Mouse (Mus musculus): ENCODE measurements around the gene Ros1. TPM values are rescaled to one million over a fixed set of nuclear protein-coding genes. Genes with fewer than 3 reads are reported as not detected.

Ros1 gene
- total RNA-seq, 2 experiments from 2014 or later, result not detected

DNA sequence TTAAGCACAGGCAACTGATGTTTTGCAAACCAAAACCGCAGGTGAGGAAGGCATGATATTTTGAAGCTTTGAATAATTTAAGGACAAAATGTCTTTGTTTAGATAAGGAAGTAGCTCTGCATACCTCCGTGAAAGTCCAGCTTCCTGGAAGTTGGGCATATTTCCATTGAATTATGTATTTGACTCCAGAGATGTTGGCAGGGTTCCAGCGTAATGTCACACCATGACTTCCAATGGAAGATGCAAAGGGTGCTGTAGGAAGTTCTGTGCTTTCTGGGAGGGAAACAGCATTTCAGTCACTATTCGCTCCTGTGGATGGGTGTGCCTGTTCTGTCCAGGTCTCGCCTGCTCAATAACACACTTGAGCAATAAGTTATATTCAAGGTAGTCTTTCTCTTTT, 25.2 kb downstream of the Ros1 start:
- intact Hi-C loops (cut with DNase I), result no loop called here

DNA sequence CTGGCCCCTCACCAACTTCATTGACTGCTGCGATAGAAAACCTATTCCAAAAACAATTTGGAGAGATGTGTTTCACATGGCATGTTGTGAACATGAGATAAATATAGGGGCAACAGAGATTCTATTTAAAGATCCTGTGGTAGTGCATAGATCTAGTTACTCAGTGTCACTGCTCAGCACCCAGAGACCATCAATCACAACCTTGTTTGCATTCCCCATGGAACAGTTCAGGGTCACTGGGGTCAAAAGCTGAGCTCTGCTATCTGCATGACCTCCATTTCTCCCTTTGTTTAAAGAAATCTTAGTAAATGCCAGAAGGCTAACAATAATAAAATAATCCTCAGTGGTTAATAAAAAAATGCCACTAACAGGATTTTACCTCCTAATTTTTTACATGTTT, 29.7 kb downstream of the Ros1 start:
- no peak for DNase-seq (ENCODE audit: low spot score in 2 of 2)
- intact Hi-C loops (cut with DNase I), result no loop called here

More for the DNA sequence above, 25.2 kb downstream of the Ros1 start:
- DNase-seq (ENCODE audit: low spot score in 2 of 2), result no peak

DNA sequence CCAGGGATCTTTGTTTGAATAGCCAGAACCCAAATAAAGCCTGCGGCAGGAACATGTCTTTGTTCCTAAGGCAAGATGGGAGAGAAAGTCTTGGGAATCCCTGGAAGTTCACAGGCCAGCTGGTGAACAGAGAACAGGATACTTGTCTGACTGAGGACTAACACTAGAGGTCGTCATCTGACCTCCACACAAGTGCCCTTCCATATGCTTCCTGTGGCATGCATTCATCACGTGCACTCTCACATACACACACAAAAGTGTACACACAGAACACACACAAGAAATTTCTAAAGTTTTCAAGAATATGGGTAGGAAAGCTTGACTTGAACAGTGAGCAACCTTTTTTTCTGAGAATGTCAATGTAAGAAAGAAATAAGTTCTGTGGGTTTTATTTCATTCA, 34.4 kb downstream of the Ros1 start:
- intact Hi-C loops (cut with DNase I), result no loop called here
- DNase-seq (ENCODE audit: low spot score in 2 of 2), result no peak

- no peak for DNase-seq (ENCODE audit: low spot score in 2 of 2)
- intact Hi-C loops (cut with DNase I), result no loop called here
Measured at GRCm38 (mm10) chr10:52159704-52160103, 35.3 kb downstream of the Ros1 start.

DNA sequence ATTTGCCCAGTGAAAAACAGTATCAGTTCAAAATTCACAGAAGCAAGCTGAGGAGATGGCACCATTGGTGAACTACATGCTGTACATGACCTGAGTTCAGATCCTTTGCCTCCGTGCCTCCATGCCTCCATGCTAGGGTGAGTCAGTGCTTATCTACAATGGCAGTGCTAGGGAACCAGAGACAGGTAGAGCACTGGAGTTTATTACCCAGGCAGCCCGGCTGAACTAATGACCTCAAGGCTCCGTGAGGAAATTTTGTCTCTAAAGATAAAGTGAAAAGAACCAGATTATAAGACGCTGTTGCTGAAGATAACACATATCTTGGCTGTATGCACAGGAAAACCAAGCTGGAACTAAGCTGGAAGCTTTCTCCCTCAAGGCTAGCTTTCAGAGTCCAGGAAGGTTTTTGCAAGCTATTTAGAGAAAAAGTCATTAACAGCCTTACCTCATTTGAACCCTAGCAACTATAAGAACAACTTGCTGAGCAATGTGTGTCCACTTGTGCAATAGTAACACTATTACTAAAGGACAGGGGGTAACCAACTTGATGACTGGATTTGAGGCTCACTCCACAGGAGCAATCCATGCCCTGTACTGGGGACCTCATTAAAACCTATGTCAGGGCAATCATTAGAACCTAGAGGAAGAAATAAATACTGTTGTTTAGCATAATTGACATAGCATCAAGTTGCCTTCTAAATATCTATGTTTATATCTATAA, 61.5 kb downstream of the Ros1 start:
- DNase-seq (ENCODE audit: low spot score in 2 of 2), result no peak
- intact Hi-C loops (cut with DNase I), result no loop called here

GRCm38 (mm10) chr10:52130762-52131161, 64.3 kb downstream of the Ros1 start:
- no peak for DNase-seq (ENCODE audit: low spot score in 2 of 2)
- intact Hi-C loops (cut with DNase I), result no loop called here

DNA sequence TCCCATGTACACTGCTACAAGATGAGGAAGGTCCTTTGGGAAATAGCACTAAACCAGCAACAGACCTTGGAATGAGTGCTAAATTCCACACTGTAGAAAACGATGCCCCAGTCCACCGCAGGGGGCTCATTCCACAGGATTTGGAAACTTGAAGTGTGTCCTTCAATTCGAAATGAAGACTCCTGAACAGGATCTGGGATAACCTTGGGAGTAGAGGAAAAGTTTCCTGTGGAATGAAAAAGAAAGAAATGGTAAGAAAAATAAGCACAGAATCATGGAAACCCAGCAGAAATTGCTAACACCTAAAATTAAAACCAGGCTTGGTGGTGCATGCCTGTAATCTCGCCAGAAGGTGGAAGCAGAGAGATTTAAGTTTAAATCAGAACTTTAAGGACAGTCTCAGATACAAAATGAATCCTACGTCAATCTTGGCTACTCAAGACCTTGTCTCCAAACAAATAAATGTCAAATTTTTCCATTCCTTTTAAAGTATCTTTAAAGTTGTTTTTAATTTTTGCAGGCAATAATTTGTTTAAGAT, 66.1 kb downstream of the Ros1 start:
- intact Hi-C loops (cut with DNase I), result no loop called here
- DNase-seq (ENCODE audit: low spot score in 2 of 2), result peak in 1 of 2 experiments; percentile 20

DNA sequence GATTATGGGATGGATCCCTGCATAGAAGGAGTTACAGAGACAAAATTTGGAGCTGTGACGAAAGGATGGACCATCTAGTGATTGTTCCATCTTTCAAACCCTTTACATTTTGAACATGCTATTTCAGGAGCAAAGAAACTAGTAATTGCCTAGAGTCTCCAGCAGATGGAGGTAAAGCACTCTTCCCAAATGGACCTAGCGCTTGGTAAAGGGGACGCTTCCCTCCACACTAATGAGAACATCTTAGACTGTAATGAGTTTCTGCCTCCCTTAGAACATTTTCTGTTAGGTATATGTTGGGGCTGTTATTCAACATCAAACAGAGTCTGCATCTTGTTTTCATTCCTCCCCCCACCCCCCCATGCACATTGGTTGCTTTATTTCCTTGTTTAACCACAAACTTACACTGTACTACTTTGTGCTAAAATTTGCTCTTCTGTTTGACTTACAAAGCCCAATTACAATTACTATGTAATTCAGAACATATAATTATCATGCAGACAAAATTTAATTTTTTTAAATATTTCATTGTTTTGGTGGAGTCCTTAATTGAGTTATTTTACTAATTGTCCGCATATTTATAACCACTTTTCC, 88.8 kb downstream of the Ros1 start:
- peak; percentile 60 to 73 for DNase-seq (ENCODE audit: low spot score in 2 of 2)
- intact Hi-C loops (cut with DNase I), result loop anchor here (10.0 kb wide), 2 partner anchors 229 to 279 kb away; partner anchors contain the start of genes Gopc and Nepn

GRCm38 (mm10) chr10:52101273-52101672, 93.8 kb downstream of the Ros1 start:
- intact Hi-C loops (cut with DNase I), result loop anchor here (10.0 kb wide), 2 partner anchors 234 to 284 kb away; partner anchors contain the start of genes Gopc and Nepn
- no peak for DNase-seq (ENCODE audit: low spot score in 2 of 2)

DNA sequence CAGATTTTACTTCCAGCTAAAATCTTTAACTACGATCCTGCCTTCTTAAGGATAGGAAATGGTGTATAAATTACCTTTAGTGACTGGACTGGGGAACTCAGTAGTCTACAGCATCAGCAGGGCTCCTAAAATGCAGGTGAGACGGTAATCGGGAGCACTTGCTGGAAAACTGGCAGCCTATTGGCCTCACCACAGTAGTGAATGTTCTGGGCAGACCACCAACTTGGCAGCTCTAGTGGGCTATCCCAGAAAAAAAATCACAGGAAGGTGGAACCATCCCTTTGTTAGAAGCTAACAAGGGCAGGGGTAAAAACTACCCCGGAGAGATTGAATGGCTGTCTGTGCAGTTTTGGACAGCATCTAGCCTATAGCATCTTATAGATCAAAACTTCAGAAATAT, 102.9 kb downstream of the Ros1 start:
- no peak for DNase-seq (ENCODE audit: low spot score in 2 of 2)
- intact Hi-C loops (cut with DNase I), result no loop called here

DNA sequence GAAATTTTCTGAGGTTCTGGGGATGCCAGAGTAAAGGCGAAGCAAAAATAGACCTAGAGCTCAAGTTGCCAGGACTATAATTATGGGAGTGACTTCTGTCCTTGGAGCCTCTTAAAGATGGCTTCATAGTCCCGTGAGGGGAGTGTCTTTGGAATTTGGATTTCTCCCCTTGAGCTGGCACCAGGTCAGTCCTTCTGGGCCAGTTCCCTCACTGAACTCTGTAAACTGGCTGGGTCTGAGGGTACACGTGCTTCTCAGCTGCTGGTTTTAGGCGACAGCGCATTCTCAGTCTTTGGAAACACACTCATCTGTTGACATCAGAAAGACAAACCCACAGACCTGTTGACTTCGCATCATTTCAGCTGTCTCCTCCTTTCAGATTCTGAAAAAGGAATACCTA, 108.4 kb downstream of the Ros1 start:
- intact Hi-C loops (cut with DNase I), result no loop called here
- no peak for DNase-seq (ENCODE audit: low spot score in 2 of 2)

DNA sequence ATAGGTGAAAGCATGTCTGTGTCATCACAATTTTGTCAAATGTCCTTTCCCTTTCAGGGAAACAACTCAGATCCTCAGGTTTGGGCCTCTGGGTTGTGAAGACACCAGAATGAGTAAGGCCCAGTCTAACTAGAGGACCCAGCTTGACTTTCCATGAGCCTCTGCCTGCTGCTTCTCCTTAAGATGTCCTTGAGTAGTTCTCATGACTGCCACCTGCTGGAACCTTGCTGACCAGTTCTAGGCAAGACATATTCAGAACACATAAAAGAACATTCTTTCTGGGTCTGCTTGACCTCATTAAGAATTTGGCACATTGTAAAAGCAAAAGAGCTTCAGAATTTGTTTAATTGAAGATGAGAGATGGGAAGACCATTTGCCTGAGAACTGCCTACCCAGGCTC, 122.6 kb downstream of the Ros1 start:
- intact Hi-C loops (cut with DNase I), result loop anchor here (5.0 kb wide), 1 partner anchor 280 kb away; no protein-coding TSS in a partner anchor
- peak; percentile 44 to 54 for DNase-seq (ENCODE audit: low spot score in 2 of 2)

GRCm38 (mm10) chr10:52048287-52048686, 146.8 kb downstream of the Ros1 start:
- intact Hi-C loops (cut with DNase I), result no loop called here
- no peak for DNase-seq (ENCODE audit: low spot score in 2 of 2)

DNA sequence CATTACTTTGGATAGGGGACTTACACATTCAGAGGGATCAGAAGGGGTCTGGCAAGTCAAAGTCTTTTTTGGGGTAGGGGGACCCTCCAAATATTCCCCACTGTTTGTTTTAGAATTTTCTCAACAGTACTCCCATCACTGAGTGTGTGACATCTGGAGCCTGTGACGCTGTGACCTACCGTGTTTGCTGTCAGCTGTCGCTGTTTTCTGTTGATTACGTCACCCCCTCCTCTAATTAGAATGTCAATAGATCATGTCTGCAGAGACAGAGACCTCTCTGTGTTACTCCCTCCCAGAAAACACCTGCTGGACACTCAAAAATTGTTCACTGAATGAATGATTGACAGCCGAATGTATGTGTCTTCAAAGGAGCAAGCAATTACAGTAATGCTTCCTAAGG, 152.0 kb downstream of the Ros1 start:
- DNase-seq (ENCODE audit: low spot score in 2 of 2), result no peak
- intact Hi-C loops (cut with DNase I), result no loop called here

GRCm38 (mm10) chr10:52039392-52039791, 155.7 kb downstream of the Ros1 start:
- intact Hi-C loops (cut with DNase I), result no loop called here

GRCm38 (mm10) chr10:52033729-52034128, 161.3 kb downstream of the Ros1 start:
- intact Hi-C loops (cut with DNase I), result no loop called here
- no peak for DNase-seq (ENCODE audit: low spot score in 2 of 2)

More at GRCm38 (mm10) chr10:52039392-52039791, 155.7 kb downstream of the Ros1 start:
- no peak for DNase-seq (ENCODE audit: low spot score in 2 of 2)

DNA sequence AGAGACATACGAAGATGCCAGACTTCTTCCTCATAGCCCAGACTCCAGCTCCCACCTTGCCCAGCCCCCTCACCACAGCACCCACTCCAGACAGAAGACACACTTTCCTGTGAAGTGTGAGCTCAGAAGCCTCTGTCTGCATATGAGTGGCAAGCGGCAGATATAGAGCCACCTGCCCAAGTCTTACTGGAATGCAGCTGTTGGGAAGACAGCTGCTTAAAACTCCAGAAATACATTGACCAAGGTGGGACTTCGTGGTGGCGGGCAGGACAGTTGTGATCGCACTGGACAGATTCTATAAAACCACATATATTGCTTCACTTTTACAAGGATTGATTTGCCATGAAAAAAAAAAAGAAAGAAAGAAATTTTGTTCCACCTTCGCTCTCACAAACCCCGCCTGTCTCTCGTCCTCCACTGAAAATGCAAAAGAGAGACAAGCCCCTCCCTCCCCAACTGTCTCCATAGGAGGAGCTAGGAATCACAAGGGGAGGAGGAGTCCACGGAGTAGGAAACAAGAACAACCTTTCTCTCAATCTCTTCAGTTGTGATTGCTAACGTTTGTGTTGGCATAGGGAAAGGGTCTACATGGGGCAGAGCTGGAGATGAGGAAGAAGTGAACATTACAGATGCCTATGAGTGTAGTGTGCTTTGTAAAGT, 165.5 kb downstream of the Ros1 start:
- no peak for DNase-seq (ENCODE audit: low spot score in 2 of 2)
- intact Hi-C loops (cut with DNase I), result loop anchor here (5.0 kb wide), 1 partner anchor 1127 kb away; no protein-coding TSS in a partner anchor

DNA sequence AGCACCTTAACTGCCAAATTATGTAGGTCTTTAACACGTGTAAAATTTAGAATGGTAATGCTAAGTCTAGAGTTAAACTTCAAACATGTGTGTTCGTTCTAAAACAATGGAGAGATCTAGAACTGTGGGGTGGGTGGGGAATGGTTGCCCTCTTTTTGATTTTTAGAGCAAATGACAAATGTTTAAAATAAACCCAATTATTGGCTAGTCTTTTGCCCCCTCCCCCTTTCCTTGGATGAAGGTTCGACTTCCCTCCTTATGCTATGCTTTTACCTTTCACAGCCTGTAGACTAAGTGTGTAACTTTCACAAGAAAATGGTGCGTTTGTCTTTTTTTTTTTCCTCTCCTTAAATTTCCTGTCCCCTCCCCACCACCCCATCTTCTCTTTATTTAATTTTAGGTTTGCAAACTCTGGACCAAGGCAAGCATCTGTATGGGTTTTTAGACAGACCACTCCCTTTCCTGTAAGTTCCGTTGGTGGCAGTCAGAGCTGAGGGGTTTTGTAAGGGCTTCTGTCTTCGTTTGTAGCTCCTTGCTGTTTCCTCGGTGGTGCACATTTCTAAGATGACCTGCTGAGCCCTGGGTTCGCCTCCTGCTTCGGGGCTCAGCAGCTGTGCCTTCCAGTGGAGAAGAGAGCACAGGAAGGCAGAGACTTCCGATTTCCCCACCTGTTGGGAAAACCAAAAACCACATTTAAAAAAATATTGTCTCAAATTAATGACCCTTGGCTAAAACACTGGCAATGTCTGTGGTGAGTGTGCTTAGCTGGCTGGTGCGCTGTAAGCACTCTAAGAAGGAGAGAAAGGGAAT, 166.3 kb downstream of the Ros1 start:
- intact Hi-C loops (cut with DNase I), result loop anchor here (5.0 kb wide), 1 partner anchor 1126 kb away; no protein-coding TSS in a partner anchor

More for the DNA sequence above, 166.3 kb downstream of the Ros1 start:
- DNase-seq (ENCODE audit: low spot score in 2 of 2), result no peak

Measured in left cerebral cortex, postnatal 14 days (tissue).